Mouse (Mus musculus): Measurements from ENCODE around the gene Slc38a5. TPM values are rescaled to one million over a fixed set of nuclear protein-coding genes. Genes with fewer than 3 reads are reported as not detected.

Gene Slc38a5
- total RNA-seq, 1 experiment from 2014 or later: 2.5 TPM

- peak; percentile 73 for DNase-seq
Observed at GRCm38 (mm10) chrX:8314905-8315304, 44.0 kb downstream of the Slc38a5 start.

- no peak for DNase-seq
Observed at GRCm38 (mm10) chrX:8327124-8327523, 56.2 kb downstream of the Slc38a5 start, which contains the start of gene Ssxb10. Ssxb10 (plus strand) TSS chrX:8327424.

Other genes with a start within 250 kb of the Slc38a5 start
- 16.7 and 17.5 TPM in 2 replicates for gene Suv39h1, start 196.4 kb upstream of the Slc38a5 start, total RNA-seq (2021)
- gene Was, start 180.6 kb upstream of the Slc38a5 start, total RNA-seq (2021): 1.9 and 6.8 TPM in 2 replicates
- gene Wdr13, start 138.2 kb upstream of the Slc38a5 start, total RNA-seq (2021): 51.0 and 54.3 TPM in 2 replicates
- 192 and 276 TPM in 2 replicates for gene Rbm3, start 125.3 kb upstream of the Slc38a5 start, total RNA-seq (2021)
- gene Tbc1d25, start 95.0 kb upstream of the Slc38a5 start, total RNA-seq (2021): 8.0 and 11.0 TPM in 2 replicates
- gene Ebp, start 77.6 kb upstream of the Slc38a5 start, total RNA-seq (2021): 46.2 and 62.0 TPM in 2 replicates
- gene Porcn, start 64.6 kb upstream of the Slc38a5 start, total RNA-seq (2021): 6.4 and 7.3 TPM in 2 replicates
- gene Ftsj1, start 18.7 kb upstream of the Slc38a5 start, total RNA-seq (2021): 24.7 and 25.3 TPM in 2 replicates
- gene Ssxb10, start 56.3 kb downstream of the Slc38a5 start, total RNA-seq (2021): not detected in 2 replicates
- gene Ssxb9, start 95.8 kb downstream of the Slc38a5 start, total RNA-seq (2021): not detected in 2 replicates
- not detected in 2 replicates for gene Ssxb1, start 142.2 kb downstream of the Slc38a5 start, total RNA-seq (2021)
- not detected in 2 replicates for gene Ssxb2, start 190.6 kb downstream of the Slc38a5 start, total RNA-seq (2021)